Mouse (Mus musculus) myocyte (in vitro differentiated cells): ENCODE results near the gene Chd1. TPM values are rescaled to one million over a fixed set of nuclear protein-coding genes. Genes with fewer than 3 reads are reported as not detected.

Experiments
- H3K27me3 ChIP-seq: one replicate; pipeline ENCODE4 v1.6.1; 2011; ENCODE audit not compliant: control insufficient read depth, insufficient read depth, insufficient read length
- H3K36me3 ChIP-seq: one replicate; pipeline ENCODE4 v1.6.1; 2011; ENCODE audit not compliant: control insufficient read depth, insufficient read depth
- H3K4me2 ChIP-seq: one replicate; pipeline ENCODE4 v1.6.1; 2011; ENCODE audit warnings: low read depth, control low read depth
- H3K4me3 ChIP-seq: one replicate; pipeline ENCODE4 v1.5.1; 2011; ENCODE audit warnings: mild to moderate bottlenecking, control low read depth, moderate library complexity
- H3K79me2 ChIP-seq: one replicate; pipeline ENCODE4 v1.6.1; 2011; ENCODE audit not compliant: control insufficient read depth, insufficient read depth
- H3ac ChIP-seq: one replicate; pipeline ENCODE4 v1.6.1; 2011; ENCODE audit not compliant: control insufficient read depth, insufficient read length
- CEBPB ChIP-seq: IDR thresholded peaks from 2 replicates; pipeline ENCODE4 v1.6.1; 2011; ENCODE audit warnings: mild to moderate bottlenecking, moderate library complexity; ENCODE audit not compliant: poor library complexity, insufficient read depth, severe bottlenecking
- E2F4 ChIP-seq: IDR thresholded peaks from one replicate; pipeline ENCODE4 v1.6.1; 2011; ENCODE audit warnings: mild to moderate bottlenecking, control low read depth, moderate library complexity; ENCODE audit not compliant: insufficient read depth
- MAX ChIP-seq: IDR thresholded peaks from one replicate; pipeline ENCODE4 v1.6.1; 2011; ENCODE audit warnings: low read depth, mild to moderate bottlenecking, control low read depth
- MYOD1 ChIP-seq, 3 experiments: IDR thresholded peaks; one replicate each; pipeline ENCODE4 v1.6.1; 2011; ENCODE audit warnings: control low read depth in 2 of 3, low read depth in 2 of 3, mild to moderate bottlenecking in 2 of 3, moderate library complexity in 1 of 3; ENCODE audit not compliant: insufficient read length in 2 of 3, control insufficient read depth in 1 of 3
- MYOG ChIP-seq, 3 experiments: IDR thresholded peaks; one replicate each; pipeline ENCODE4 v1.6.1; 2011; ENCODE audit warnings: control low read depth in 2 of 3, low read depth in 2 of 3, mild to moderate bottlenecking in 2 of 3; ENCODE audit not compliant: insufficient read length in 2 of 3, control insufficient read depth in 1 of 3, insufficient read depth in 1 of 3
- POLR2A ChIP-seq: IDR thresholded peaks from one replicate; pipeline ENCODE4 v1.6.1; 2011; ENCODE audit warnings: low read depth, mild to moderate bottlenecking, control low read depth, moderate library complexity; ENCODE audit not compliant: insufficient read length
- POLR2AphosphoS2 ChIP-seq: IDR thresholded peaks from one replicate; pipeline ENCODE4 v1.6.1; 2011; ENCODE audit warnings: low read depth, control low read depth; ENCODE audit not compliant: insufficient read length
- REST ChIP-seq: IDR thresholded peaks from one replicate; pipeline ENCODE4 v1.6.1; 2011; ENCODE audit warnings: mild to moderate bottlenecking, control low read depth, moderate library complexity; ENCODE audit not compliant: insufficient read depth, insufficient read length
- SRF ChIP-seq: IDR thresholded peaks from one replicate; pipeline ENCODE4 v1.6.1; 2011; ENCODE audit warnings: low read depth; ENCODE audit not compliant: control insufficient read depth, insufficient read length
- TCF12 ChIP-seq: IDR thresholded peaks from one replicate; pipeline ENCODE4 v1.6.1; 2011; ENCODE audit warnings: mild to moderate bottlenecking, control low read depth; ENCODE audit not compliant: poor library complexity, insufficient read depth, severe bottlenecking
- TCF3 ChIP-seq: IDR thresholded peaks from one replicate; pipeline ENCODE4 v1.6.1; 2011; ENCODE audit warnings: low read depth, control low read depth; ENCODE audit not compliant: insufficient read length
- USF1 ChIP-seq: IDR thresholded peaks from one replicate; pipeline ENCODE4 v1.6.1; 2011; ENCODE audit warnings: low read depth, mild to moderate bottlenecking, control low read depth, moderate library complexity
- polyA plus RNA-seq: library from polyadenylated mRNA; unstranded; fragments of >200 nt; fragmentation: generic; extraction: Trizol; gene quantifications from one replicate; pipeline ENCODE4 v1.2.1, GENCODE M21; 2012; ENCODE audit warnings: missing spikeins

Gene Chd1
- polyA plus RNA-seq, 1 experiment = 4.6 TPM

GRCm38 (mm10) chr17:15737346-15737917 lies 32.7 kb downstream of the Chd1 start:
- H3K79me2 ChIP-seq = peaks cover 4% of the 10 kb centered on the region
- no peak overlapping the region for H3K4me3 ChIP-seq
- H3K27me3 ChIP-seq = no peaks in the 10 kb centered on the region
- TF ChIP-seq TCF3 = no peak
- no peak for TF ChIP-seq TCF12
- TF ChIP-seq CEBPB = no peak
- no peak overlapping the region for H3ac ChIP-seq
- H3K4me2 ChIP-seq = no peak overlapping the region
- peaks cover 37% of the 10 kb centered on the region for H3K36me3 ChIP-seq

GRCm38 (mm10) chr17:15741836-15742235 lies 37.1 kb downstream of the Chd1 start:
- no peak overlapping the region for H3ac ChIP-seq
- peaks cover 26% of the 10 kb centered on the region for H3K36me3 ChIP-seq
- H3K4me3 ChIP-seq = no peak overlapping the region
- no peak for TF ChIP-seq REST
- no peak for TF ChIP-seq MYOD1 (IDR thresholded peaks at IDR 0.05; ENCODE audit: control insufficient read depth in 1 of 3, insufficient read length in 2 of 3, low read depth in 2 of 3)
- no peak for TF ChIP-seq POLR2AphosphoS2
- TF ChIP-seq USF1 = no peak
- TF ChIP-seq SRF = no peak
- no peak for TF ChIP-seq MAX
- no peak for TF ChIP-seq E2F4
- TF ChIP-seq TCF12 = no peak
- no peak for TF ChIP-seq TCF3
- TF ChIP-seq POLR2A = no peak
- TF ChIP-seq MYOG (IDR thresholded peaks at IDR 0.05; ENCODE audit: control insufficient read depth in 1 of 3, insufficient read depth in 1 of 3, insufficient read length in 2 of 3, low read depth in 2 of 3) = no peak
- TF ChIP-seq CEBPB = no peak
- H3K27me3 ChIP-seq = no peaks in the 10 kb centered on the region
- H3K79me2 ChIP-seq = peaks cover 10% of the 10 kb centered on the region
- no peak overlapping the region for H3K4me2 ChIP-seq

- H3ac ChIP-seq = no peak overlapping the region
- H3K79me2 ChIP-seq = peaks cover 10% of the 10 kb centered on the region
- peaks cover 24% of the 10 kb centered on the region for H3K36me3 ChIP-seq
- H3K4me3 ChIP-seq = no peak overlapping the region
- no peaks in the 10 kb centered on the region for H3K27me3 ChIP-seq
- H3K4me2 ChIP-seq = no peak overlapping the region
- TF ChIP-seq MYOD1 (IDR thresholded peaks at IDR 0.05; ENCODE audit: control insufficient read depth in 1 of 3, insufficient read length in 2 of 3, low read depth in 2 of 3) = no peak
- no peak for TF ChIP-seq POLR2AphosphoS2
- no peak for TF ChIP-seq TCF3
- no peak for TF ChIP-seq E2F4
- no peak for TF ChIP-seq POLR2A
- TF ChIP-seq TCF12 = no peak
- no peak for TF ChIP-seq USF1
- TF ChIP-seq CEBPB = no peak
- TF ChIP-seq REST = no peak
Measured at GRCm38 (mm10) chr17:15742953-15743352, 38.2 kb downstream of the Chd1 start.

- Histone ChIP-seq H3ac (no peak overlapping the region), H3K27me3 (no peaks in the 10 kb centered on the region), H3K4me2 (no peak overlapping the region), H3K4me3 (no peak overlapping the region), H3K36me3 (peaks cover 26% of the 10 kb centered on the region), H3K79me2 (peaks cover 10% of the 10 kb centered on the region)
- no peak for TF ChIP-seq POLR2A
- TF ChIP-seq CEBPB = no peak
- TF ChIP-seq USF1 = no peak
- no peak for TF ChIP-seq MYOD1 (IDR thresholded peaks at IDR 0.05; ENCODE audit: control insufficient read depth in 1 of 3, insufficient read length in 2 of 3, low read depth in 2 of 3)
- TF ChIP-seq REST = no peak
- no peak for TF ChIP-seq MAX
- no peak for TF ChIP-seq SRF
Measured at GRCm38 (mm10) chr17:15743379-15743778, 38.6 kb downstream of the Chd1 start.

- no peak overlapping the region for H3K4me3 ChIP-seq
- H3K27me3 ChIP-seq = no peaks in the 10 kb centered on the region
- H3K79me2 ChIP-seq = peaks cover 6% of the 10 kb centered on the region
- no peak overlapping the region for H3ac ChIP-seq
- no peak overlapping the region for H3K4me2 ChIP-seq
- peaks cover 46% of the 10 kb centered on the region for H3K36me3 ChIP-seq
- TF ChIP-seq USF1 (no peak), SRF (no peak), E2F4 (no peak), MYOG (IDR thresholded peaks at IDR 0.05; ENCODE audit: control insufficient read depth in 1 of 3, insufficient read depth in 1 of 3, insufficient read length in 2 of 3, low read depth in 2 of 3) (no peak), REST (no peak), CEBPB (no peak), POLR2A (no peak), TCF3 (no peak), MAX (no peak), TCF12 (no peak), POLR2AphosphoS2 (no peak), MYOD1 (IDR thresholded peaks at IDR 0.05; ENCODE audit: control insufficient read depth in 1 of 3, insufficient read length in 2 of 3, low read depth in 2 of 3) (no peak)
Measured at GRCm38 (mm10) chr17:15746696-15747095, 41.9 kb downstream of the Chd1 start.
